Mouse (Mus musculus): ENCODE data around the gene Itm2c. TPM values are rescaled to one million over a fixed set of nuclear protein-coding genes. Genes with fewer than 3 reads are reported as not detected.

Itm2c gene
- polyA plus RNA-seq, 1 experiment, result 232 TPM

GRCm38 (mm10) chr1:85936265-85936664, 42.2 kb downstream of the Itm2c start:
- H3K27ac ChIP-seq (ENCODE audit: control insufficient read depth, insufficient read depth, low read length), result no peak overlapping the region
- DNase-seq, result no peak
- peaks cover 12% of the 10 kb centered on the region for H3K4me1 ChIP-seq (replicated peaks; ENCODE audit: control insufficient read depth, insufficient read depth, low read length)
- H3K27me3 ChIP-seq (ENCODE audit: control insufficient read depth, insufficient read depth, low read length), result no peaks in the 10 kb centered on the region
- 89% methylated on average over 6 of the region's 6 CpGs for WGBS
- H3K4me3 ChIP-seq (ENCODE audit: control insufficient read depth, insufficient read depth, low read length), result no peak overlapping the region
- no peak for TF ChIP-seq POLR2A (IDR thresholded peaks at IDR 0.05; ENCODE audit: control insufficient read depth, extremely low read depth, insufficient read depth, low read length, poor library complexity)
- TF ChIP-seq CTCF (IDR thresholded peaks at IDR 0.05; ENCODE audit: borderline replicate concordance, control insufficient read depth, extremely low read depth, insufficient read depth, low read length, poor library complexity), result no peak
- H3K36me3 ChIP-seq (ENCODE audit: control insufficient read depth, insufficient read depth, low read length), result no peaks in the 10 kb centered on the region

GRCm38 (mm10) chr1:85937323-85937722, 43.2 kb downstream of the Itm2c start:
- WGBS, result 85% methylated on average over 1 of the region's 1 CpGs
- no peak for DNase-seq
- Histone ChIP-seq H3K27ac (ENCODE audit: control insufficient read depth, insufficient read depth, low read length) (no peak overlapping the region), H3K36me3 (ENCODE audit: control insufficient read depth, insufficient read depth, low read length) (no peaks in the 10 kb centered on the region), H3K4me3 (ENCODE audit: control insufficient read depth, insufficient read depth, low read length) (no peak overlapping the region), H3K4me1 (replicated peaks; ENCODE audit: control insufficient read depth, insufficient read depth, low read length) (peaks cover 12% of the 10 kb centered on the region), H3K27me3 (ENCODE audit: control insufficient read depth, insufficient read depth, low read length) (no peaks in the 10 kb centered on the region)
- TF ChIP-seq POLR2A (IDR thresholded peaks at IDR 0.05; ENCODE audit: control insufficient read depth, extremely low read depth, insufficient read depth, low read length, poor library complexity), result no peak
- TF ChIP-seq CTCF (IDR thresholded peaks at IDR 0.05; ENCODE audit: borderline replicate concordance, control insufficient read depth, extremely low read depth, insufficient read depth, low read length, poor library complexity), result no peak

- WGBS, result 95% methylated on average over 8 of the region's 8 CpGs
- Histone ChIP-seq H3K4me1 (replicated peaks; ENCODE audit: control insufficient read depth, insufficient read depth, low read length) (no peaks in the 10 kb centered on the region), H3K27ac (ENCODE audit: control insufficient read depth, insufficient read depth, low read length) (no peak overlapping the region), H3K36me3 (ENCODE audit: control insufficient read depth, insufficient read depth, low read length) (no peaks in the 10 kb centered on the region), H3K27me3 (ENCODE audit: control insufficient read depth, insufficient read depth, low read length) (no peaks in the 10 kb centered on the region), H3K4me3 (ENCODE audit: control insufficient read depth, insufficient read depth, low read length) (no peak overlapping the region)
- TF ChIP-seq CTCF (IDR thresholded peaks at IDR 0.05; ENCODE audit: borderline replicate concordance, control insufficient read depth, extremely low read depth, insufficient read depth, low read length, poor library complexity), result no peak
- no peak for TF ChIP-seq POLR2A (IDR thresholded peaks at IDR 0.05; ENCODE audit: control insufficient read depth, extremely low read depth, insufficient read depth, low read length, poor library complexity)
- DNase-seq, result no peak
These were observed 48.2 kb downstream of the Itm2c start for GRCm38 (mm10) chr1:85942318-85942717.

- Histone ChIP-seq H3K4me1 (replicated peaks; ENCODE audit: control insufficient read depth, insufficient read depth, low read length) (no peaks in the 10 kb centered on the region), H3K27ac (ENCODE audit: control insufficient read depth, insufficient read depth, low read length) (no peak overlapping the region), H3K36me3 (ENCODE audit: control insufficient read depth, insufficient read depth, low read length) (no peaks in the 10 kb centered on the region), H3K4me3 (ENCODE audit: control insufficient read depth, insufficient read depth, low read length) (no peak overlapping the region), H3K27me3 (ENCODE audit: control insufficient read depth, insufficient read depth, low read length) (no peaks in the 10 kb centered on the region)
- DNase-seq, result no peak
- WGBS, result 98% methylated on average over 2 of the region's 2 CpGs
- TF ChIP-seq CTCF (IDR thresholded peaks at IDR 0.05; ENCODE audit: borderline replicate concordance, control insufficient read depth, extremely low read depth, insufficient read depth, low read length, poor library complexity), result no peak
- no peak for TF ChIP-seq POLR2A (IDR thresholded peaks at IDR 0.05; ENCODE audit: control insufficient read depth, extremely low read depth, insufficient read depth, low read length, poor library complexity)
These were observed 55.1 kb downstream of the Itm2c start for GRCm38 (mm10) chr1:85949085-85949684.

GRCm38 (mm10) chr1:85955150-85955549, 61.1 kb downstream of the Itm2c start:
- Histone ChIP-seq H3K27me3 (ENCODE audit: control insufficient read depth, insufficient read depth, low read length) (no peaks in the 10 kb centered on the region), H3K4me1 (replicated peaks; ENCODE audit: control insufficient read depth, insufficient read depth, low read length) (peaks cover 38% of the 10 kb centered on the region), H3K4me3 (ENCODE audit: control insufficient read depth, insufficient read depth, low read length) (no peak overlapping the region), H3K36me3 (ENCODE audit: control insufficient read depth, insufficient read depth, low read length) (no peaks in the 10 kb centered on the region), H3K27ac (ENCODE audit: control insufficient read depth, insufficient read depth, low read length) (no peak overlapping the region)
- 81% methylated on average over 3 of the region's 3 CpGs for WGBS
- no peak for TF ChIP-seq POLR2A (IDR thresholded peaks at IDR 0.05; ENCODE audit: control insufficient read depth, extremely low read depth, insufficient read depth, low read length, poor library complexity)
- no peak for TF ChIP-seq CTCF (IDR thresholded peaks at IDR 0.05; ENCODE audit: borderline replicate concordance, control insufficient read depth, extremely low read depth, insufficient read depth, low read length, poor library complexity)
- no peak for DNase-seq

- DNase-seq, result no peak
- TF ChIP-seq CTCF (IDR thresholded peaks at IDR 0.05; ENCODE audit: borderline replicate concordance, control insufficient read depth, extremely low read depth, insufficient read depth, low read length, poor library complexity) (no peak), POLR2A (IDR thresholded peaks at IDR 0.05; ENCODE audit: control insufficient read depth, extremely low read depth, insufficient read depth, low read length, poor library complexity) (no peak)
- Histone ChIP-seq H3K36me3 (ENCODE audit: control insufficient read depth, insufficient read depth, low read length) (no peaks in the 10 kb centered on the region), H3K27ac (ENCODE audit: control insufficient read depth, insufficient read depth, low read length) (peak overlapping the region; percentile 80), H3K4me3 (ENCODE audit: control insufficient read depth, insufficient read depth, low read length) (0 out of 2 replicates have a peak overlapping the region, but pooled peaks have one; percentile 12), H3K4me1 (replicated peaks; ENCODE audit: control insufficient read depth, insufficient read depth, low read length) (peaks cover 54% of the 10 kb centered on the region), H3K27me3 (ENCODE audit: control insufficient read depth, insufficient read depth, low read length) (no peaks in the 10 kb centered on the region)
- 5% methylated on average over 5 of the region's 5 CpGs for WGBS
These were observed 63.2 kb downstream of the Itm2c start for GRCm38 (mm10) chr1:85957290-85957689.

Measured in thymus, adult 2 months (tissue).